Mouse (Mus musculus): ENCODE results near the gene Ppp1r16b. TPM values are rescaled to one million over a fixed set of nuclear protein-coding genes. Genes with fewer than 3 reads are reported as not detected.

The Ppp1r16b gene
- polyA plus RNA-seq, 1 experiment: 55.8 TPM

GRCm38 (mm10) chr2:158720715-158721370 lies 55.6 kb downstream of the Ppp1r16b start:
- H3K36me3 ChIP-seq (ENCODE audit: control insufficient read depth, insufficient read depth, low read length): no peaks in the 10 kb centered on the region
- no peaks in the 10 kb centered on the region for H3K27me3 ChIP-seq (ENCODE audit: control insufficient read depth, insufficient read depth, low read length)
- 88% methylated on average over 16 of the region's 16 CpGs for WGBS
- H3K4me3 ChIP-seq (ENCODE audit: control insufficient read depth, insufficient read depth, low read length): no peak overlapping the region
- no peak for DNase-seq
- no peak for TF ChIP-seq POLR2A (IDR thresholded peaks at IDR 0.05; ENCODE audit: control insufficient read depth, extremely low read depth, insufficient read depth, low read length, poor library complexity)
- TF ChIP-seq CTCF (IDR thresholded peaks at IDR 0.05; ENCODE audit: borderline replicate concordance, control insufficient read depth, extremely low read depth, insufficient read depth, low read length, poor library complexity): no peak
- no peak overlapping the region for H3K27ac ChIP-seq (ENCODE audit: control insufficient read depth, insufficient read depth, low read length)
- peaks cover 78% of the 10 kb centered on the region for H3K4me1 ChIP-seq (replicated peaks; ENCODE audit: control insufficient read depth, insufficient read depth, low read length)

GRCm38 (mm10) chr2:158721481-158721880 lies 56.3 kb downstream of the Ppp1r16b start:
- no peak overlapping the region for H3K4me3 ChIP-seq (ENCODE audit: control insufficient read depth, insufficient read depth, low read length)
- H3K36me3 ChIP-seq (ENCODE audit: control insufficient read depth, insufficient read depth, low read length): no peaks in the 10 kb centered on the region
- TF ChIP-seq CTCF (IDR thresholded peaks at IDR 0.05; ENCODE audit: borderline replicate concordance, control insufficient read depth, extremely low read depth, insufficient read depth, low read length, poor library complexity): no peak
- TF ChIP-seq POLR2A (IDR thresholded peaks at IDR 0.05; ENCODE audit: control insufficient read depth, extremely low read depth, insufficient read depth, low read length, poor library complexity): no peak
- DNase-seq: no peak
- H3K27me3 ChIP-seq (ENCODE audit: control insufficient read depth, insufficient read depth, low read length): no peaks in the 10 kb centered on the region
- H3K4me1 ChIP-seq (replicated peaks; ENCODE audit: control insufficient read depth, insufficient read depth, low read length): peaks cover 75% of the 10 kb centered on the region
- 70% methylated on average over 3 of the region's 3 CpGs for WGBS
- H3K27ac ChIP-seq (ENCODE audit: control insufficient read depth, insufficient read depth, low read length): no peak overlapping the region

- Histone ChIP-seq H3K4me1 (replicated peaks; ENCODE audit: control insufficient read depth, insufficient read depth, low read length) (peaks cover 73% of the 10 kb centered on the region), H3K36me3 (ENCODE audit: control insufficient read depth, insufficient read depth, low read length) (no peaks in the 10 kb centered on the region), H3K4me3 (ENCODE audit: control insufficient read depth, insufficient read depth, low read length) (no peak overlapping the region), H3K27me3 (ENCODE audit: control insufficient read depth, insufficient read depth, low read length) (no peaks in the 10 kb centered on the region), H3K27ac (ENCODE audit: control insufficient read depth, insufficient read depth, low read length) (peak overlapping the region; percentile 93)
- 42% methylated on average over 4 of the region's 4 CpGs for WGBS
- no peak for DNase-seq
- TF ChIP-seq POLR2A (IDR thresholded peaks at IDR 0.05; ENCODE audit: control insufficient read depth, extremely low read depth, insufficient read depth, low read length, poor library complexity): no peak
- no peak for TF ChIP-seq CTCF (IDR thresholded peaks at IDR 0.05; ENCODE audit: borderline replicate concordance, control insufficient read depth, extremely low read depth, insufficient read depth, low read length, poor library complexity)
These were observed 56.9 kb downstream of the Ppp1r16b start for GRCm38 (mm10) chr2:158722135-158722534.

- no peaks in the 10 kb centered on the region for H3K36me3 ChIP-seq (ENCODE audit: control insufficient read depth, insufficient read depth, low read length)
- DNase-seq: peak; percentile 76
- peaks cover 65% of the 10 kb centered on the region for H3K4me1 ChIP-seq (replicated peaks; ENCODE audit: control insufficient read depth, insufficient read depth, low read length)
- H3K27ac ChIP-seq (ENCODE audit: control insufficient read depth, insufficient read depth, low read length): peak overlapping the region; percentile 93
- H3K4me3 ChIP-seq (ENCODE audit: control insufficient read depth, insufficient read depth, low read length): peak overlapping the region; percentile 16
- whole genome bisulfite sequencing: 2% methylated on average over 6 of the region's 6 CpGs
- H3K27me3 ChIP-seq (ENCODE audit: control insufficient read depth, insufficient read depth, low read length): no peaks in the 10 kb centered on the region
- no peak for TF ChIP-seq POLR2A (IDR thresholded peaks at IDR 0.05; ENCODE audit: control insufficient read depth, extremely low read depth, insufficient read depth, low read length, poor library complexity)
- TF ChIP-seq CTCF (IDR thresholded peaks at IDR 0.05; ENCODE audit: borderline replicate concordance, control insufficient read depth, extremely low read depth, insufficient read depth, low read length, poor library complexity): no peak
These were observed 57.9 kb downstream of the Ppp1r16b start for GRCm38 (mm10) chr2:158722991-158723551.

GRCm38 (mm10) chr2:158723806-158724205 lies 58.6 kb downstream of the Ppp1r16b start:
- TF ChIP-seq CTCF (IDR thresholded peaks at IDR 0.05; ENCODE audit: borderline replicate concordance, control insufficient read depth, extremely low read depth, insufficient read depth, low read length, poor library complexity): no peak
- TF ChIP-seq POLR2A (IDR thresholded peaks at IDR 0.05; ENCODE audit: control insufficient read depth, extremely low read depth, insufficient read depth, low read length, poor library complexity): no peak
- 0 out of 2 replicates have a peak overlapping the region, but pooled peaks have one; percentile 4 for H3K4me3 ChIP-seq (ENCODE audit: control insufficient read depth, insufficient read depth, low read length)
- 3% methylated on average over 6 of the region's 6 CpGs for WGBS
- no peaks in the 10 kb centered on the region for H3K36me3 ChIP-seq (ENCODE audit: control insufficient read depth, insufficient read depth, low read length)
- H3K27me3 ChIP-seq (ENCODE audit: control insufficient read depth, insufficient read depth, low read length): no peaks in the 10 kb centered on the region
- peaks cover 61% of the 10 kb centered on the region for H3K4me1 ChIP-seq (replicated peaks; ENCODE audit: control insufficient read depth, insufficient read depth, low read length)
- DNase-seq: peak; percentile 60
- peak overlapping the region; percentile 93 for H3K27ac ChIP-seq (ENCODE audit: control insufficient read depth, insufficient read depth, low read length)

- TF ChIP-seq POLR2A (IDR thresholded peaks at IDR 0.05; ENCODE audit: control insufficient read depth, extremely low read depth, insufficient read depth, low read length, poor library complexity): no peak
- no peak for TF ChIP-seq CTCF (IDR thresholded peaks at IDR 0.05; ENCODE audit: borderline replicate concordance, control insufficient read depth, extremely low read depth, insufficient read depth, low read length, poor library complexity)
- Histone ChIP-seq H3K4me1 (replicated peaks; ENCODE audit: control insufficient read depth, insufficient read depth, low read length) (peaks cover 50% of the 10 kb centered on the region), H3K27me3 (ENCODE audit: control insufficient read depth, insufficient read depth, low read length) (no peaks in the 10 kb centered on the region), H3K27ac (ENCODE audit: control insufficient read depth, insufficient read depth, low read length) (no peak overlapping the region), H3K4me3 (ENCODE audit: control insufficient read depth, insufficient read depth, low read length) (no peak overlapping the region), H3K36me3 (ENCODE audit: control insufficient read depth, insufficient read depth, low read length) (0 out of 2 replicates have a peak, but pooled peaks cover 4% of the 10 kb centered on the region)
- DNase-seq: no peak
- 93% methylated on average over 6 of the region's 6 CpGs for WGBS
These were observed 61.1 kb downstream of the Ppp1r16b start for GRCm38 (mm10) chr2:158726252-158726651.
